Mouse (Mus musculus) retina, postnatal 1 day (tissue): ENCODE measurements around the gene Fads2.

ENCODE experiments used
- DNase-seq: peaks from one replicate; pipeline ENCODE4 v3.0.0-alpha.2; 2012

The Fads2 gene

DNA sequence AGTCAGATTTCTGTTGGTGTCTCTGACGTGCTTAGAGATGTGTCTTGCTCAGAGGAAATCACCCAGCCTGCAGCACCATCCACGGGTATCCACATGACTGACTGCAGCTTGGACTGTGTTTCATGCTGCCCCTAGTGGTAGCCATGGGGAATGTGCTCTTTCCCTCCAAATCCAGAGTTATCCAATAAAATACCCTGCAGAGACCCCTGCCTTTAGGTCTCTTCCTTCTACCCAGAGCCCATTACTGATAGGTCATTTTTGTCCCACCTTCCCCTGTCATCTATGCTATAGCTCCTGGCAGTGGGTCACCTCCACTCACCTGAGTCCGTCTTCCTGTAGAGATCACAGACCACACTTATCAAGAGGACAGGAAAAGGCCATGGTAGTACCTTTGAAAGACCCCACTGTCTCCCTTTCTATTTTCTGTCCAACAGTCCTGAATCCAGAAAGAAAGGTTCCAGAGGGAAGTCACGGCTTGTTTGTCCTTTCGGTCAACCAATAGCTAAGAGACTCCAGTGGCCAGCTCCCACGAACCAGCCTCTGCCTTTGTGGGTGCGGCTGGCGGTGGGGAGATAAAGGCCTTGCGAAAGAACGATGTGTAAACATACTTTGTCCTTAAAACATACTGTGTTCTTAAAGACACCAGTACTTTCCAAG, 41.5 kb downstream of the Fads2 start:
- peak; percentile 77 for DNase-seq

DNA sequence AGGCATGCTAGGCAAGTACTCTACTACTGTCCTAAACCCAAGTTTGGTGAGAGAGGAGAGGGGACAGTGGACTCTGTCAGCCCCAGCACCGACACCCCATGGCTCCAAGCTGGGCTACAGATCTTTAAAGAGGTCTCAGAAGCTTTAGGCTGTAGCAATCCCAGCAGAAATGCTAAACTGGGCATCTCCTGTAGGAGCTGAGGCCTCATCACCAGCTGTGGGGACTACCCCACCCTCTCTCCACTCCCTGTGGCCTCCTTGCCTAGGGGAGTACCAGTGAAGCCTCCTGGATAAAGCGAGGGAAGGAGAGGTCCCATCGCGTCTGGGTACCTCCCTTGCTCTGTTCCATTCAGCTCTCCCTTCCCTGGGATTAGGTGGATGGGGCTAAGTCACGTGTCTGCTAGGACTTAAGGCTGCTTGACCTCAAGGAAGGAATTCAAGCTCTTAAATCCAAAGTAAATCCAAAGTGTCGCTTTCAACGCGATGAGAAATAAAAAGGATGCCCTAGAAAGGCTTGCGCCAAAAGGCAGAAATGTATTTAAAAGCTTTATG, 42.6 kb downstream of the Fads2 start:
- no peak for DNase-seq

DNA sequence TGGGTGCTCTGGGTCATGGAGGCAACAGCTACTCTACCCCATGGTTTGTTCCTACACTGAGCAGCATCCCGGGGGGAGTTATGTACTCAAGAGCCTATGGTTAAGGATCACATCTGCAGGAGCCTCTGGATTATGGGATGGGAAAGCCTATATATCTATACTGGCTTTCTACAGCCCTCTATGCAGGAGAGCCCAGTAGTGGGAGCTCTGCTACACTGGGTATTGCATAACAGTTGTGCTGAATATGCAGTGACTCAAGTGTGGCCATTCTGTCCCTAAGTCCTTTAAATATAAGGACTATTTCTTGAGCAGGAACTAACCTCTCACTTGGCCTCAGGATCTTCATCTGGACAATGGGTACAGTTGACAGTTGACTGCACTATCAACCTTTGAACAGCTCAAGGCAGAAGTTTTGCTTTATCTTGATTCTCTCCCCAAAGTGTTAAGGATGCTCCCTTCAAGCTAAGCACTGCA, 43.2 kb downstream of the Fads2 start:
- no peak for DNase-seq

DNA sequence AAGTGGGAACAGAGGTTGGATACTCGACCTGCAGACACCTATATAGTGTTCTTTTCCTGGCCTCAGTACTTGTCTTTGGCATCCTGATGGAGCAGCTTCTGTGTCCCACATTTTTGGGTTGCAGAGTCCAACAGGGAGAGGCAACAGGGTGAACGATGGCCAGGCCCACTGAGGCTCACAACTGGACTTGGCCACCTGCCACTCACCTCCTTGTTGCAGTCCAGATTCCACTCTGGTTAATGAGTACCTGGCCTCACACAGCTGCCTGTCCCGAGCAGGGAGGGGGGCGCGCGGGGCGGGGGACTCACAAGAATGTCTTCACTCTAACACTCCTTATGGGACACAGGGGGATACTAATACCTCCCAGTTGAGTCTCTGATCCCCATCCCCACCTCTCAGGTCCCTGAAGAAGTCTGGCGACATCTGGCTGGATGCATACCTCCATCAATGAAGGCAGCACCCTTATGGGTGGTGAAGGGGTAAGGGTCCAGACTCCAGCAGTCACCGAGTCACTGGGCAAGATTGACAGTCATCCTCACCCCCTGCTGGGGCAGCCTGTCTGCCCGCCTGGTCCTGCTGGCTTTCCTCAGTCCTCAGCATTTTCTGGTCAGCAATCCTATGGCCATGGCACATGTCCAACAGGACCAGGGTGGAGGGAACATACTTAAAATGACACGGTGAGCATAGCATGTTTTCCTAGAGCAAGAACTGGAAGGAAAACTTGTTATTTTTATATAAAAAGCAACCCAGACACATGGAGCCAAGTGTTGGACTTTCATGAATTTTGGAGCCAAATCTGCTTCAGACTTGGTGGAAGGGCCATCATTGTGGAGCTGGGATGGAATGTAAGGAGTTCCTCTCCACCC, 43.8 kb downstream of the Fads2 start:
- no peak for DNase-seq

DNA sequence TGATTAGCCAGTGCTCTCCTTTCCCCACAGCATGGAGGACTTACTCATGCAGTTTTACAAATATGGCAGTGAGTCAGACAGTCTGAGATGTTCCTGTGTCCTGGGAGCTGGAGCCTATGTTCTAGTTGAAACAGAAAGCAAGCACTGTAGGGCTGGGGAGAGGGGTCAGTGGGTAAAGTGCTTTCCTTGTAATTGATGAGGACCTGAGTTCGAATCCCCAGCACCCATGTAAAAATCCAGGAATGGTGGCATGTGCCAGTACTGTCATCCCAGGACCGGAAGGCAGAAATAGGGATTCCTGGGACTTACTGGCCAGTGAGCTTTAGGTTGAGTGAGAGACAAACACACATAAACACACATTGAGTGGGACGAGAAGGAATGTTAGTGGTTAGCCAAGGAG, 44.9 kb downstream of the Fads2 start:
- no peak for DNase-seq

DNA sequence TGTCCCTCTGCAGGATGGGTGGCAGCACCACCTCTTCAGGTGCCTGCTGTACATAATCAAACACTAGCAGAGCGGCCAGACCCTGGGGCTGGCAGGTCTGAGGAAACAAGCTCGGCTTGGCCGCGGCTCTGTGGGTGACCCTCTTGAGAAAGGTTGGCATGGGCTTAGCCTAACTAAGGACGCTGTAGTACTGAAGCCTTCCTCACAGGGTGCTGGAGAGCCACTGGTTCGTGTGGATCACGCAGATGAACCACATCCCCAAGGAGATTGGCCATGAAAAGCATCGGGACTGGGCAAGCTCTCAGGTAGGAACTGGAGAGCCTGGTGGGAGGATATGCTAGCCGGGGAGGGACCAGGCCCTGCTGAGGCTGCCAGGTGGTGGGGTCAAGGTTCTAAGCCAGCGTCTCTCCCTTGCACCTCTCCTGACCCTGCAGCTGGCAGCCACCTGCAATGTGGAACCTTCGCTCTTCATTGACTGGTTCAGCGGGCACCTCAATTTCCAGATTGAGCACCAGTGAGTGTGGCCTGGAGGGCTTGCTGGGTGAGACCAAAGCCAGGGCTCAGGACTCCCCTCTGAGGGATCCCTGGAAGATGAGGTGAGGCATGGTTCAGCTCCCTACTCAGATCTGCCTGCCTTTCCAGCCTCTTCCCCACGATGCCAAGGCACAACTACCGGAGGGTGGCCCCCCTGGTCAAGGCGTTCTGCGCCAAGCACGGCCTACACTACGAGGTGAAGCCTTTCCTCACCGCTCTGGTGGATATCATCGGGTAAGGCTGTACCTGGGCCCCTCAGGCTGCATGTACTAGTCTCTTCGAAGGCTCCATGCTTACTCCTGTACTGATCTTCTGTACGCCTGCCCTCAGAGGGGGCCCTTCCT, 45.5 kb downstream of the Fads2 start:
- DNase-seq: no peak

DNA sequence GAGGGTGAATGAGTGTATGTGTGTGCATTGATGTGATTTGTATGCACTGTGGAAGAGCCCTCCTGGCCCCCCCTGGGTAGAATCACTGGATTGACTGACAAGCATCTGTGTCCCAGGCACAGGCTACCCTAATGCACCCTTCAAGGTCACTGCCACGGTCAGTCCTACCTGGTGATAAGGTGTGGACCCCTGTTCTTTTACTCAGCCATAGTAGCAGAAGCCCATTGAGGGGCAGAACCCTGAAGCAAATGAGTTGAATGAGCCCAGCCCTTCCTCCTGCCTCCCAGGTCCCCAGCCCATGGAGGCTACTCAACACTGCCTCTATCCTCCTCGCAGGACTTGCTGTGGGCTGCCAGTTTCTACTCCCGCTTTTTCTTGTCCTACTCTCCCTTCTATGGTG, 46.3 kb downstream of the Fads2 start:
- no peak for DNase-seq

DNA sequence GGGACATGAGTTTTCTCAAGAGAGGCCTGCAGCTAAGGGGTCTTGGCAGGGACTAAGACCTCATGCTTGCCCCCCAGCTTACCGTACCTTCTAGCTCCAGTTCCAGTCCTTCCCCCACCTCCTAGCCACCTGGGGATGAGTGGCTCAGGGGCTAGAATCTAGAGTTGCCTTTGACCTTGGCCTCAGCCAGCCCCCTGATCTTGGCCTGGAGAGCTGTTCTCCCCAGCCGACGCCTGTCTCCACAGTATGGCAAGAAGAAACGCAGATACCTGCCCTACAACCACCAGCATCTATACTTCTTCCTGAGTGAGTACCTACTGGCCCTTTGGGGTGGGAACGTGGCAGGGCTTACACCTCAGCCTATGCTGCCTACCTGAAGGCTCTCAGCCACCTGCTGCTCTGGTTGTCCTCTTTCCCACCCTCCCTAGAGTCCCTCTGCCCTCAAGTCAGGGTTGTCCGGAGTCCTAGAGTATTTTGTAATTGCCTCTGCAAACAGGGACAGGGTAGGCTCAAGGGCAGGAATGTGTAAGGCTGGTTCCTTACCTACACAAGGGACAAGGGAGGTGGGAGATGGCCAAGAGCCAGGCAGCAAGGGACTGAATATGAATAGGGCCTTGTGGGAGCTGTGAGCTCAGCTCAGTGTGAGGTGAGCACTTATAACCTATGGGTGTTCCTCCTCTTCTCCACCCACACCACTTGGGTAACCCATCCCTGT, 47.0 kb downstream of the Fads2 start:
- no peak for DNase-seq

DNA sequence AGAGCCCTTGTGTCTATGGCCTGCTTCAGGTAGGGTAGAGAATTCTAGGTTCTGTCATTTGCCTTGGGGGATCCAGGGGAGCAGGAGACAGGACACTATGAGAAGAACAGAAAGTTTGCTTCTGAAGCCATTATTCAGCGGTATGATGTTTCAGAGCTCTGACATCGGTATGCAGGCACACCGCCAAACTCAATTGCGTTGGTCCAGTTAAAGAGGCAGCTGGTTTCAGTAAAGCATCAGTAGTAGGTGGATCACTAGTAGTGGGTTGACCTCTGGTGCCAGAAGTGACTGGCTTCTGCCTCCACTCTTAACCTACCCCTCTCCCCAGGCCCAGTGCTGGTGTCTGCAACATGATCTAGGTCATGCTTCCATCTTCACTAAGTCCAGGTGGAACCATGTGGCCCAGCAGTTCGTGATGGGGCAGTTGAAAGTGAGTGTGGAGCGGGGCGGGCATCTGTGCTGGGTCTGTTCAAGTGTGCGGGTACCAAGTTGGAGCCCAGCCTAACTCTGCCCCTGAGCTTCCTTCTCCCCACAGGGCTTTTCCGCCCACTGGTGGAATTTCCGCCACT, 47.8 kb downstream of the Fads2 start:
- no peak for DNase-seq

DNA sequence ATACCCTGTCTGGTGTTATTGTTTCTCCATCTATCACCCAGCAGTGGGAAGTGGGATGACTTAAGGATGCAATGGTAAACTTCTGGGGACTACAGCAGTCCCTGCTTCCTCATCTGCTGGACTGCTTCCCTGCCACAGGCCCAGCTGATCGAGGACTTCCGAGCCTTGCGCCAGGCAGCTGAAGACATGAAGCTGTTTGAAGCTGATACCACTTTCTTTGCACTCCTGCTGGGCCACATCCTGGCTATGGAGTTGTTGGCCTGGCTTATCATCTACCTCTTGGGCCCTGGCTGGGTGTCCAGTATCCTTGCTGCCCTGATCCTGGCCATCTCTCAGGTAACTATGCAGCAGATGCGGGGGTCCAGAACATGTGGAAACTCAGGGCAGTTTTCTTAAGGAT, 48.8 kb downstream of the Fads2 start:
- DNase-seq: no peak

DNA sequence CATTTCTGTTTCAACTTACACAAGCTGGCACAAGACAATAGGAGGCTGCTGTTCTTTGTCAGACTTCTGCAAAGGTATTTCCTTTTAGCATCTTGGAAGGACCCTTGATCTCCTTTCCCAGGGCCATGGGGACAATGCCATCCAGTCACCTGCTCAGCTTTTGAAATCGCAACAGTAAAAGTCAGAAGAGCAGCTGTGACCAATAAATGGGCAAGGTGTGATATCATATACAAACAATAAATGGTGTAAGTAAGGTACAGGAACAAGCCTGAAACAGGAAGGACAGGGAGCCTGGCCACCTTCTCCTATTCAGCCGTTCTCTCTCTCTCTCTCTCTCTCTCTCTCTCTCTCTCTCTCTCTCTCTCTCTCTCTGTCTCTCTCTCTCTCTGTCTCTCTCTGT, 51.1 kb downstream of the Fads2 start:
- no peak for DNase-seq

DNA sequence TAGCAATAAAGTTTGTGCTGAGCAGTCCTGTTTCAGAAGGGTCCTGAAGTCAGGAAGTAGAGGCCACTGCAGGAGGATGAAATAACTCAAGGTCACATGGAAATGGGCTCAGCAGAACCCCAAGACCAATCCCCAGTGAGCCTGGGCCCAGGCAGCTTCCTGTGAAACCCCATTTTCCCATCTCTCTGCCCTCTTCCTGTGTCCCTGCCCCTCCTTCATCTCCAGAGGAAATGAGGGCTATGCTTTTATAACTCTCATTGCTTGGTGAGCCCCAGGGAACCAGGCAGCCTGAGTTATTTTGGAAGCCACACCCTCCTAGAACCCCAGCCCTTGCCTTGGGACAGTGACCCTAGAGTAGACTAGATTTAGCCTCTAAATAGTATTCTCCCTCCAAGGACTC, 52.0 kb downstream of the Fads2 start:
- no peak for DNase-seq

DNA sequence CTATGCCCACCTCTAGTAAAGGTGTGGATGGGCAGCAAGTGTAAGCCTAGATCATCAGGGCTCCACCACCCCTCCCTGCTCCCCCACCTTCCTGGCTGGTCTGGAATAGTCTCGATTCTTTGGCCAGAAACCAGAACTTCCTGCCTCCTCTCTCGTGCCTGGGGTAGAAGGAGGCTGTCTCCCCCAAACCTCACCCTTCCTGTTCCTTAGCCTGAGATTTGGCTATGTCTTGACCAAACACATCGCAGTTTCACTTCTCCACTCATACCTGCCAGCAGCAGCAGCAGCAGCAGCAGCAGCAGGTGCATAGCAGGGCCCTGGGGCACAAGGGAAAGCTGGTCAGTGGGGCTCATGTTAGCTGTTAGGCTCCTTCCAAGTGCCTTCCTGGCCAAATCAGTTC, 54.6 kb downstream of the Fads2 start:
- no peak for DNase-seq

DNA sequence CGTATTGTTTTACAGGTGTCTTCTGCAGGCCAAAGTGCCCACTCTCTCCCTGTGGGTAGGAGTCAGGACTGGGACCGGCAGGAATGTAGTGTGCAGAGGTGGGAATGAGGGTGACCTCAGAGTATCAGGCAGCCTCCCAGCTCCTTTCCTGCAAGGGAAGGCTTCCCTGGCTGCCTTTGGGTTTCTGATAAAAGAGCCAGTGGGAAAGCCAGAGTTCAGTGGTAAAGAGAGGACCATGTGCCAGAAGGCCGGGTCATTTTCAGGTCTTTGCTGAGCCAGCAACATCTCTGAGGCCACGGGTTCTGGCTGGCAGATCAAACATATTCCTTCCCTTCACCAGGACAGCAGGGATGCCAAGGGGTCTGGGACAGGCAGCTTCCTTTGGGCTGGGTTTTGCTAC, 55.2 kb downstream of the Fads2 start:
- DNase-seq: no peak

DNA sequence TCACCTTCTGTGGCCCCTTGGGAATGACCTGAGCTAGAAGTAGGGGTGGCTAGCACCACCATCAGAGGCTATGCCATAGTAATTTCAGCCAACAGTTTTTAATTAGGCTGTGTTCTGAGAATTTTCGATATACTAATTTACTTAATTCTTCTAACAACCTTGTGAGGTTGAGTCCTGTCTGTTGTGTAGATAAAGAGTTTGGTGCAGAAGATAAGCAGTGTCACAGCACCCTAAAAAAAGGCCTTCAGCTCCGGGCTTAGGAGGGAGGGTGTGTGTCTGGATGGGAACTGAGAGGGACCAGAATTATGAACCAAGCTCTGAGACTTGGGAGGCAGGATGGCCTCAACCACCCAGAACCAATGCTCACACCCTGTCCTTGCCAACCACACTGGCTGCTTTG, 55.8 kb downstream of the Fads2 start:
- no peak for DNase-seq

DNA sequence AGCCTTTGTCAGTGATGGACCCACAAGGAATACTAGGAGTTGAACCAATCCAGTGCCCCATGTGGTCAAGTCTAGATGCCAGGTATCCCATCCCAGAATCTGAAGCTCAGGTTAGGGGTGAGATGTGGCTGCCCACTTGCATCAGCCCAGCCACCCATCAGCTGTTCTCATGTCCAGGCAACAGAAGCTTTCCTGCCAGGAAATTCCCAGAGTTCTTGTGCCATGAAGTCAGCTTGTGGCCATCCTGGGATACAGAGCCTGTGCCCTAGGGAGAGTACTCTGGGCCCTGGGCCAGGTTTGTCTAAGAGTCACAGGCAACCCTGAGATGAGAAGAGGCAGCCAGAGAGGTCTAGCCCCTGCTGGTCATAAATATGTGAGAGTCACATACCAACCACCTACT, 57.9 kb downstream of the Fads2 start:
- DNase-seq: no peak

DNA sequence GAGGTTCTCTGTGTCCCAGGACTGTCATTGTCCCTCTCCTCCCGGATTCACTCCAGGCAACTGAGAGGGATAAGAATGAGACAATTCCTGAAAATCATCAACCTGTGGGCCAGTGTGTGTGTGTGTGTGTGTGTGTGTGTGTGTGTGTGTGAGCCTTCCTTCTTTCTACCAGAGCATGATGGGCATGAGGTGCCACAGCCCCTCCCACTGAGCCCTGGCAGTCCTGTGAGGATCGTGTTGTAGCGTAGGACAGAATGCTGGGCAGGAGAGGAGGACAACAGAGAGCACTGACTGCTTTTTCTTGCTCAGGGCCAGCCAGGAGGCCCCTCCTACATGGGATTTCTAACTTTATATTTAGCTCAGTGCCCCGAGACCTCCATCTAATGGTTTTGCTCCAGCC, 58.7 kb downstream of the Fads2 start:
- DNase-seq: no peak

DNA sequence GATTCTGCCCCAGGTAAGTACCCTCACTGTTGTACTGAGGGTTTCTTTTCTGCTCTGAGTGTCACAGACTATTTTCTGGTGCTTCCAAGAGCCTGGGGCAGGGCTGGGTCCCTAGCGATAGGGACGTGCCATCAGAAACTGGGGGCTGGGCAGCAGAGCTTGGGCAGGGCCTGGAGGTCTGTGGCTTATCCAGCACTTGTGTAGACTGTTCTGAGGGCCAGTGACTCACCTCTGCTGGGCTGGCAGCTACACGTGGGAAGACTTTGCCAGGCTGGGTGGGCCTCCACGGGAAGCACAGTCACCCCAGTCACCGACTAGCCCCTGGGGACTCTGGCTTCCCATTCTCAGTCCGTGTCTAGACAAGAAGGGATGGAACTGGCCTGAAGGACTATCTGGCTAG, 59.3 kb downstream of the Fads2 start:
- no peak for DNase-seq

DNA sequence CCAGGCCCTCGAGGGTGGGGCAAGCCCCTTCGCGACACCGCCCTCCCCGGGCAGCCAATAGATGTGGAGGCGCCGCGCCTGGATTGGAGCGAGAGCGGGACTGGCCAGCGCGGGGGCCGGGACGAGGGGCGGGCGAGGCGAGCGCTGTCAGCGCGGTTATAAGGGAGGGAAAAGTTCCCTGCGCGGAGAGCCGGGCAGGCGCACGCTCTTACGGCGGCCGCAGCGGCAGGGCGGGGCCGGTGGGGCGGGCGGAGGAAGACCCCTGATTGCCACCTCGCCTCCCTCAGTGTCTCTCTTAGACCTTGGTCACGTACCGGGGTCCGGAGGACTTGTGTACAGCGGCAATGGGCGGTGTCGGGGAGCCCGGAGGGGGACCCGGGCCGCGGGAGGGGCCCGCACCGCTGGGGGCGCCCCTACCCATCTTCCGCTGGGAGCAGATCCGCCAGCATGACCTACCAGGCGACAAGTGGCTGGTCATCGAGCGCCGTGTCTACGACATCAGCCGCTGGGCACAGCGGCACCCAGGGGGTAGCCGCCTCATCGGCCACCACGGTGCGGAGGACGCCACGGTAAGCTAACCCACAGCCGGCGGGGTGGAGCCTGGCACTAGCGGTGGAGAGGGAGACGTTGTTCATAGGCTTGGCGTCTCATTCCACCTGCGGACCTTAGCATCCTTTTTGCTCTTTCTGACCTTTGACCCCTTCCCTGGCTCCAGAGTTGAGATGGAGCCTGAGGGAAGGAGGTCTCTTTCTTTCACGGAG, 60.0 kb downstream of the Fads2 start, which contains the start of gene Fads3:
TSS of gene Fads3 (plus strand) at position 182 of the 761 bp plus-strand sequence.
- DNase-seq: peak; percentile 84

DNA sequence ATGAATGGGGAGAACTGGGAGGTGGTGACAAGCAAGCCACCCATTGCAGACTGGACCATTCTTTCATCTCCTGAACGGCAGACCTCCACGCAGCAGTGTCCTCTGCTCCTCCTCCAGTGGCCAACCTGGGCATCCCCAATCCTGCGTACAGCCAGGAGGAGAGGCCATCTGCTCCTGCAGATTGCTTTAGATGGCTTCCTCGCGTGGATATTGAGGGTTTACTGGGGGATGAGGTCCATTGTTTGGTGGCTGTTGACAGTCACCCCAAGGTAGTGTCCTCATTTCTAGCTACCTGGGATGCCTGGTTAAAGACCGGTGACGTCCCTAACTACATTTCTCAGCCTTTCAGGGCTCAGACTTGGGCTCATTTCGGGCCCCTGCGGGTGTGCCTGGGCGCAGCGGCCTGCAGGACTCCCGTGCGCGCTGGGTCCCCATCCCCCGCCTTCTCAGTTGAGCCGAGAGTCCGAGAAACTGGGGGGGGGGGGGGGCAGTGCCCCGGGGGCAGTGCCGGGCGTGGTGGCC, 60.6 kb downstream of the Fads2 start:
- DNase-seq: no peak

DNA sequence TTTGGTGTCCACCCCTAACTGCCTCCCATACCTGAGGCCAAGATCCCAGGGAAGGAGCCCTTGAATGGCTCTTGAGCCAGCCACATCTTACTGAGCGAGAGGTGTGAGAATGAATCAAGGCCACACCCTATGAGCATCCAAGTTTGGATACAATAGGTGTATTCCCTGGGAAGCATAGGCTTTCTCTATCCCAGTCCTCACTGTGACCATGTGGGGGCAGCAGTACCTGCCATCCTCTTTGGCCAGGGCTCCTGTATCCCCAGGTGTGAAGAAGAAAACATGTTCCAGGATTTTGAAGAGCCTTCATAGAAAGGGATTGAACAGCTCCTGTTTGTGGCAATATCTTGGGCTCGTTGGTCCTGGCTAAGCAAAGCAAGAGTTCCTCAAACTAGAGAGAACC, 61.9 kb downstream of the Fads2 start:
- DNase-seq: no peak
